Mouse (Mus musculus): Measurements from ENCODE around the gene Zfp235.

The Zfp235 gene

DNA sequence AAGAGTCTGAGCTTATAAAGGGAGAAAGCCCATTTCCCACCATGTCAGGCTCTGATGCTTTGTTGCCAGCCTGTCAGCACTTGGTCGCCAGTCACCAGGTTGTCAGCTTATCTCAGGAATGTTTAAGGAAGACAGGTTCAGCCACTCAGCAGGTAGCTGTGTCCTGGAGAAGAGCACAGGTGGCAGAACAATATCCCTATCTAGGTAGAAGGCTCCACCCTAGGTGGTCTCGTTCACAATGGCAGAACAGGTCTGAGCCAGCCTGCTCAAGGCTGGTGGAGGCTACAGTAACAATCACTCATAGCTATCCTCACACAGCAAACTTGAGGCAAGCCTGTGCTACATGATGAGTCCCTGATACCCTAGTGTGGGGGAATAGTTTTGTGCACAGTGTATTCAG lies 57.4 kb downstream of the Zfp235 start:
- no peak for ATAC-seq (ENCODE audit: insufficient number of reproducible peaks, low FRiP score, low TSS enrichment)

Measured in cerebellum, adult (tissue).